Mouse (Mus musculus): ENCODE measurements at regions not wholly inside any gene's neighbourhood (a gene's known extent, or its start where the extent isn't known, plus 50 kb on each side); places are given as distances from the start of the nearest gene placed in this dataset.

DNA sequence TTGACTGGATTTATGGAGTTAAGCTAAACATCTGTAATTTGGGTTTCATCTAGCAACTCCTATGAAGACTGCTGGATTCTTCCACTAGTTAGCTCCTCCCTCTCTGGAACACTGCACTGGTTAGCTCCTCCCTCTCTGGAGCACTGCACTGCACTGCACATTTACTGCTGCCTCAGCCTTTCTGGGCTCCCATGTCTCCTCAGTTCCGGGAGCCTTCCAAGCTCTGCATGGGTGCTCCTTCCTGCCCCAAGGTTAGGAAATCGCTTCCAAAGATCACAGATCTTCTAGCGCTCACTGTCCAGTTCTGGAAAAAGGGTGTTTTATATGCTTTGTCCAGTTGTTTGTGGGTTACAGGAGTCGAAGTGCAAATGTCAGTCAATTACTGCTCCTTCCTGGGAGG, 359.1 kb downstream of the Pik3r1 start:
- no peaks in the 10 kb centered on the region for H3K9me3 ChIP-seq (replicated peaks)
- 88% methylated on average over 4 of the region's 4 CpGs for WGBS
- H3K27me3 ChIP-seq (replicated peaks): no peaks in the 10 kb centered on the region
- no peak overlapping the region for H3K4me3 ChIP-seq (replicated peaks)
- no peak overlapping the region for H3K4me2 ChIP-seq
- no peaks in the 10 kb centered on the region for H3K36me3 ChIP-seq
- no peaks in the 10 kb centered on the region for H3K4me1 ChIP-seq
- no peak overlapping the region for H3K9ac ChIP-seq (replicated peaks)
- no peak overlapping the region for H3K27ac ChIP-seq (replicated peaks)
- no peak for ATAC-seq (ENCODE audit: low FRiP score)

DNA sequence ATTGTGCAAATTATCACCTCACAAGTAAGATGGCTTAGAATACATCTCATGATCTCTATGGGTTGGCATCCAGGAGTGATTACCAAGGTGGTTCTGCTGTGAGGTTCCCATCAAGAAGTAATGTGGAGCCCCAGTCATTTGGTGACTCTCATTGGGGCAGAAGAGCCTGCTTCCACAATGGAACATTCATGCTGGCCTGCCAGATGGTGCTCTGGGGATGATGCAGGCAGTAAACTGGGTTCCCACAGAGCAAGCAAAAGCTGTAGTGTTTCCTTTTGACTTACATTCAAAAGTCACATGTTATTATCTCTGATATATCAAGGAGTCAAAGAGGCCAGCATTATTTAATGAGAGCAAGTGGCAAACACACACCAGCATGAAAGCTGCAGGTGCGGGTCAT, 360.4 kb downstream of the Pik3r1 start:
- H3K36me3 ChIP-seq: no peaks in the 10 kb centered on the region
- no peak overlapping the region for H3K4me3 ChIP-seq (replicated peaks)
- H3K9me3 ChIP-seq (replicated peaks): no peaks in the 10 kb centered on the region
- no peaks in the 10 kb centered on the region for H3K27me3 ChIP-seq (replicated peaks)
- WGBS: 89% methylated on average over 1 of the region's 1 CpGs
- ATAC-seq (ENCODE audit: low FRiP score): no peak
- H3K4me2 ChIP-seq: no peak overlapping the region
- no peak overlapping the region for H3K27ac ChIP-seq (replicated peaks)
- H3K4me1 ChIP-seq: no peaks in the 10 kb centered on the region
- H3K9ac ChIP-seq (replicated peaks): no peak overlapping the region

DNA sequence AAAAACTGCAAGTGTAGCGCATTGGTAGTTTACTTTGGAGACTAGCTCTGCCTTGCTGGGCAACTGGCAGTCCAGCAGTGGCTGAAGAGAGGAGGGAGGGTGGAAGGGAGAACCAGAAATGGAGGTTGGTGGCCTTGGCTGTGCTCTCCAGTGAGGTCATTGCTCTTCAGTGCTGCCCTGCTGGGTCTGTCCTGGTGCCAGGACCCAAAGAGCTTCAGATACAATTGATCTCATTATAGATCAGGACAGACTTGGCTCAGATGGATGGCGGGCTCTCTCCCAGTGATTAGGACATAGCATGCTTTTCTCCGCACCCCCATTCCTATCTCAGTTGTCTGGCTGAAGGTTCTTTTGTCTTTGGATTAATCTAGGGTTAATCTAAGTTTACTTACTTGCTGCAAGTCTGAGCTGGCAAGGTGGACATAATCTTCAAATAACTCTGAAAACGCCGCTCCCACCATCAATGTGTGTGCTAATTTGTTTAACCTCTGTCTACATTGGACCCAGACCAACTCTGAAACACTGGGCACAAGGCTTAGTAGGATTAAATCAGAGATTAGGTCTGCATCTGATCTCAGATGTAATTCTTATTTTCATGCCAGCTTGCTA, 394.3 kb downstream of the Pik3r1 start:
- Histone ChIP-seq H3K9me3 (replicated peaks) (no peaks in the 10 kb centered on the region), H3K4me2 (no peak overlapping the region), H3K27ac (replicated peaks) (no peak overlapping the region), H3K4me3 (replicated peaks) (no peak overlapping the region), H3K9ac (replicated peaks) (no peak overlapping the region), H3K27me3 (replicated peaks) (no peaks in the 10 kb centered on the region), H3K4me1 (no peaks in the 10 kb centered on the region), H3K36me3 (no peaks in the 10 kb centered on the region)
- ATAC-seq (ENCODE audit: low FRiP score): no peak
- 96% methylated on average over 5 of the region's 5 CpGs for WGBS

DNA sequence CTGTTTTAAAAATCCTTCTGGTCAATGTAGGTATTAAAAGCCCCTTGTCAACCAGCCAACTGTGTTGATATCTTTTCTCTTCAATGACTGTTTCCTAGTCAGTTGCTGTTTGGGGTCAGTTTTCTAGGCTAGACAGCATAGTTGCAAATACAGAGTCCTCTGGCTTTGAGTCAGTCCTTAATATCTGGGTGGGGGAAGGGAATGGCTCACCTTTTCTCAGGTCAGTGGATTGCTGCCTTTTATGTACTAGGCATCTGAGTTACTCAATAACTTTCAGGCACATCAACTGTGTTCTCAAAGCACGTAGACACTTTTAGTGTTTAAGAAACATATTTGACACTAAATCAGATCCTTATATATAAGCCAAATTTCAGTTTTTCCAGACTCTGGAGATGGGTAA, 396.1 kb downstream of the Pik3r1 start:
- WGBS: 91% methylated on average over 1 of the region's 1 CpGs
- no peaks in the 10 kb centered on the region for H3K36me3 ChIP-seq
- H3K27ac ChIP-seq (replicated peaks): no peak overlapping the region
- no peaks in the 10 kb centered on the region for H3K27me3 ChIP-seq (replicated peaks)
- no peak overlapping the region for H3K4me3 ChIP-seq (replicated peaks)
- H3K9me3 ChIP-seq (replicated peaks): no peaks in the 10 kb centered on the region
- no peak overlapping the region for H3K9ac ChIP-seq (replicated peaks)
- no peak overlapping the region for H3K4me2 ChIP-seq
- no peaks in the 10 kb centered on the region for H3K4me1 ChIP-seq
- no peak for ATAC-seq (ENCODE audit: low FRiP score)

DNA sequence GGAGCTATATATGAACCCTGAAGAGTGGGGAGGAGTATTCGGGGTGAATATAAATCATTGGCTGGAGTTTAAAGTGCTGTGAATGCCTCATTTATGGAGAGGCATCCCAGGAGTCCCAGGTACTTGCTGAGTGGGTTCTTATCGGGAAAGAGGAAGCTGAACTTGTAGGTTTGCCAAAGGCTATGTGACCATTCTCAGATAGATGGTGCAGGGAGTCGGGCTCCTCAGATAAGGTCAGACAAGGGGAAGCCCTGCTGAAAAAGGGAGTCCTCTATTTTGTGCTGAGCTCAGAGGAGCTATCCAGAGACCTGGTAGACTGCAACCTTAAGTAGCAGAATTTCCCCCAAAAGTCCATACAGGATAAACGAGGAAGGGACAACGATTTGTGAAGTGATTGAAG, 399.8 kb downstream of the Pik3r1 start:
- H3K9ac ChIP-seq (replicated peaks): no peak overlapping the region
- H3K36me3 ChIP-seq: no peaks in the 10 kb centered on the region
- ATAC-seq (ENCODE audit: low FRiP score): no peak
- H3K4me1 ChIP-seq: no peaks in the 10 kb centered on the region
- WGBS: 81% methylated on average over 5 of the region's 5 CpGs
- no peak overlapping the region for H3K4me2 ChIP-seq
- H3K27me3 ChIP-seq (replicated peaks): no peaks in the 10 kb centered on the region
- no peak overlapping the region for H3K4me3 ChIP-seq (replicated peaks)
- H3K27ac ChIP-seq (replicated peaks): no peak overlapping the region
- no peaks in the 10 kb centered on the region for H3K9me3 ChIP-seq (replicated peaks)

DNA sequence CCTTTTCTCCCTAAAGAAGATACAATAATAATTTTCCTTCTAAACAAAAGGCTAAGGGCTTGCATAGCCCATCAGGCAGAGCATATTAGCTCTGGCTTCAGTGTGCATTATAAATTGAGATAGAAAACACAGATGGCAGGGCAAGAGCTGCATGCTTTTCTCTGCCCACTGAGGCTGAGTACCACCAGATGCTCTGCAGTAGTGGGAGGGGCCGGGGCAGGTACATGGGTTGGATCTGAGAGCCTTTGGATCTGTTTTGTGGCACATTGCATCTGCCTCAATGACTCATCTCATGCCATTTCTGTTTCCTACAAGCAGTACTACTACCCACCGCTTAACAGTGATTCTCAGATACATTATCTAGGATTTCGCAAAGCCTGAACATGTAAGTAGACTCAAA, 412.7 kb downstream of the Pik3r1 start:
- Histone ChIP-seq H3K9ac (replicated peaks) (no peak overlapping the region), H3K9me3 (replicated peaks) (no peaks in the 10 kb centered on the region), H3K4me2 (no peak overlapping the region), H3K27ac (replicated peaks) (no peak overlapping the region), H3K4me3 (replicated peaks) (no peak overlapping the region), H3K27me3 (replicated peaks) (no peaks in the 10 kb centered on the region), H3K4me1 (no peaks in the 10 kb centered on the region), H3K36me3 (no peaks in the 10 kb centered on the region)
- no peak for ATAC-seq (ENCODE audit: low FRiP score)
- WGBS: 89% methylated on average over 3 of the region's 3 CpGs

DNA sequence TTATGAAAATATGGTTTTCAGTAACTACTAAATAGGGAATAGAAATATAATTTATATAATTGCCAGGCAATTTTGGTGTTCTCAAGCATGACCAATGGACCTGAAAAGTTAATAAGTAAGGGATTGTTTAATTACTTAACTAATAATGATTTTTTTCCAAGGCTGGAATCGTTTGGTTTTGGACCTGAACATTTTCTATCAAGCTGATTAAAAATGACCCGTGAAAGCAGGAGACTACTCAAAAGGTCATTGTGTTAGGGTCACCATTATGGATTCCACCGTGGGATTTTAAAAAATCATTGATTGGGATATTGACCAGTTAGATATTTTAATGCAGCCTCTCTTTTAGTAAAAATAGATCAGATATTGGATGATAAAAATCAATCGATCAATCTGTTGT, 416.9 kb downstream of the Pik3r1 start:
- no peaks in the 10 kb centered on the region for H3K4me1 ChIP-seq
- H3K27me3 ChIP-seq (replicated peaks): no peaks in the 10 kb centered on the region
- no peaks in the 10 kb centered on the region for H3K9me3 ChIP-seq (replicated peaks)
- no peak overlapping the region for H3K4me3 ChIP-seq (replicated peaks)
- no peak overlapping the region for H3K27ac ChIP-seq (replicated peaks)
- no peaks in the 10 kb centered on the region for H3K36me3 ChIP-seq
- H3K4me2 ChIP-seq: no peak overlapping the region
- H3K9ac ChIP-seq (replicated peaks): no peak overlapping the region
- no peak for ATAC-seq (ENCODE audit: low FRiP score)
- 86% methylated on average over 4 of the region's 4 CpGs for WGBS

DNA sequence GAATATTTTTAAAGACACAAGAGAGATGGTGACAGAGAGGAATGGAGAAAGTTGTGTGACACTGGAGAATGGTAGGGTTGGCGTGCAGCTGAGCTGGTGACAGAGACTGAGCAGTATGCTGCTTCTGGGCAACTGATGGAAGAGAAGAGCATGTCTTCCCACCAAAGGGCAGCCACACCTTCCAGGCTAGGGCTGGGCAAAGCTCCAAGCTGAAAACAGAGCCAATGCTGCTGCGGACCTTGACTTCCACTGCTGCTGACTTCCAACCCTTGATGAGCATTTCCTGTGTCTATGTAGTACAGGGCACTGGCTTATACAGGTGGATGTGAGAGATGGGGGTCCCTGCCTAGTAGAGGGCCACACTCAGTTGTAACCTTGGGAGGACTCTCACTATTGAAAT, 418.7 kb downstream of the Pik3r1 start:
- Histone ChIP-seq H3K27me3 (replicated peaks) (no peaks in the 10 kb centered on the region), H3K27ac (replicated peaks) (no peak overlapping the region), H3K4me3 (replicated peaks) (no peak overlapping the region), H3K9ac (replicated peaks) (no peak overlapping the region), H3K4me2 (no peak overlapping the region), H3K9me3 (replicated peaks) (no peaks in the 10 kb centered on the region), H3K4me1 (no peaks in the 10 kb centered on the region), H3K36me3 (no peaks in the 10 kb centered on the region)
- WGBS: 87% methylated on average over 2 of the region's 2 CpGs
- ATAC-seq (ENCODE audit: low FRiP score): no peak

DNA sequence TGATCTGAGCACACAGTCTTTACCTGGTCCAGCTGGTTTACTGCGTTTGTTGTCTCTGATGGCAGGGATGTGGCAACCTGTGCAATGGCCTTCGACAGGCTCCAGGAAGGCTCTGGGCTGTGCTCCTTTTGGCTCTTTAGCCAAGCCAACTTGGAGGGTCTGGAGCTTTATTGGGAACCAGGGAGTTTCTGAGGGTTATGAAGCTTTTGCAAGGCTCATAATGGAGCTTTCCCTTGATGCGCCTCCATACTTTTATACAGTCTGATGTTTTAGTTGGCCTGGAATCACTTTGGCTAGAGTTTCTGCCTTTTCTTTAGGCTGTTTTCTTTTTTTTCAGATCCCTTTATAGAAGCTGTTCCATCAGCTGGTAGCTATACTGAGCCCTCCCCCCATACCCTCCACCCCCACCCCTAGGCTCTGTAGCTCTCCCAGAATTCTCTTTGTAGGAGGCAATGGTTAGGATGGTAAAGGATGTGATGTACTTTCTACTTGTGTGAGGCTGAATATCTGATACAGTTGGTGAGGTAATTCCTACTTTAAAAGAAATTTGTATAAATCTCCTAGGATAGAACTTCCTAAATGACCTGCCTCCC, 429.6 kb downstream of the Pik3r1 start:
- Histone ChIP-seq H3K4me2 (no peak overlapping the region), H3K9me3 (replicated peaks) (no peaks in the 10 kb centered on the region), H3K4me1 (no peaks in the 10 kb centered on the region), H3K9ac (replicated peaks) (no peak overlapping the region), H3K27ac (replicated peaks) (no peak overlapping the region), H3K27me3 (replicated peaks) (no peaks in the 10 kb centered on the region), H3K36me3 (no peaks in the 10 kb centered on the region), H3K4me3 (replicated peaks) (no peak overlapping the region)
- 89% methylated on average over 3 of the region's 3 CpGs for WGBS
- ATAC-seq (ENCODE audit: low FRiP score): no peak

DNA sequence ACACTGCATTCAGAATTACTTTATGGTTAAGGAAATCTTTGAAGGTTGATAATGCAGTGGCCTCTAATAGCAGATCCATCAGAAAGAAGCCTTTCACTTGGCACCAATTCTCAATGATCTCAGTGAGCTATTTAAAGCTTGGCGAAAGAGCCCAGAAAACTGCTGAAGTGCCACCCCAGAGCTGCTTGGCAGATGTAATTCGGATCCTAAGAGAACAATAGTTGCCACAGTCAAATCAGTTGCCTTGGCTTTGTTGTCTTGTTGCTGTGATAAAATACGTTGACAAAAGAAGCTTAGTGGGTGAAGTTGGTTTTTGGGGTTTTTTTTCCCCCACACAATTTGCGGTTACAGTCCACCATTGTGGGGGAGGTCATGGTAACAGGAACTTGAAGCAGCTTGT, 449.4 kb downstream of the Pik3r1 start:
- WGBS: 40% methylated on average over 4 of the region's 4 CpGs
- Histone ChIP-seq H3K4me1 (no peaks in the 10 kb centered on the region), H3K27ac (replicated peaks) (no peak overlapping the region), H3K9me3 (replicated peaks) (no peaks in the 10 kb centered on the region), H3K4me3 (replicated peaks) (no peak overlapping the region), H3K9ac (replicated peaks) (no peak overlapping the region), H3K27me3 (replicated peaks) (no peaks in the 10 kb centered on the region), H3K4me2 (no peak overlapping the region), H3K36me3 (no peaks in the 10 kb centered on the region)
- ATAC-seq (ENCODE audit: low FRiP score): no peak

DNA sequence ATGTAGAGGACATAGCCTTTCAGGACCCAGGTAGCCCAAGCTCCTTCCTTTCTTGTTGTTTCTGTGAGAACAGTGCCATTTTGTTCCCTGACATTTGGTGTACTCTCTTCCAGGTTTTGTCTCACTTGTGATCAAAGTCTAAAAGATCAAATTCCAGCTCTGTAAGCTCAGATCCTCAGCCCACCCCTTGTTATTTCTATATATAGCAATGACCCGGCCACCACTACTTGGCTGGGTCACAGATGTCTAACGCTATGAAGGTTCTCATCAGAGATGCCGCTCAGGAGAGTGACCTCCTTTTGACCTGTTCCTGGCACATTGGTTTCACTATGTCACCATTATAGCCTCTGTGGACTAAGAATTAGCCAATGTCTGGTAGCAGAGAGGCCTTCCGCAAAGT, 451.7 kb downstream of the Pik3r1 start:
- Histone ChIP-seq H3K9me3 (replicated peaks) (no peaks in the 10 kb centered on the region), H3K4me3 (replicated peaks) (no peak overlapping the region), H3K27me3 (replicated peaks) (no peaks in the 10 kb centered on the region), H3K4me2 (no peak overlapping the region), H3K36me3 (no peaks in the 10 kb centered on the region), H3K9ac (replicated peaks) (no peak overlapping the region), H3K4me1 (no peaks in the 10 kb centered on the region), H3K27ac (replicated peaks) (no peak overlapping the region)
- ATAC-seq (ENCODE audit: low FRiP score): no peak
- WGBS: 85% methylated on average over 4 of the region's 4 CpGs

DNA sequence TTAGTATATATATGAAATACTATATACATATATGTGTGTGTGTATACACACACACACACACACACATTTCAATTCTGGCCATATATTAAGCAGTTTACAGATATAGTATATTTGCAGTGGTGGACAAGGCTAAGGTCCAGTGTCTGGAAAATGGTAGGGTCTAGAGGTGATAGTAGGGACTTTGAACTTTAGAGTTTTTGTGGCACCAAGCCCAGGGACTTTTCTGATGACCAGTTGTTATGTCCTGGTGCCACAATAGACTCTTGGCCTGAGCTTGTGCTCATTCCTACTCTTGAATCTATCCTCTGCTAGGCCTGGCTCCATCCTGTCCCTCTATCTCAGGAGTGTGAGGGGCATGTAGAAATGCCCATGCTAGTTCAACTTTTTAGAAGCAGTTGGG, 454.0 kb downstream of the Pik3r1 start:
- H3K36me3 ChIP-seq: no peaks in the 10 kb centered on the region
- no peak overlapping the region for H3K27ac ChIP-seq (replicated peaks)
- ATAC-seq (ENCODE audit: low FRiP score): no peak
- no peaks in the 10 kb centered on the region for H3K4me1 ChIP-seq
- no peak overlapping the region for H3K9ac ChIP-seq (replicated peaks)
- no peak overlapping the region for H3K4me3 ChIP-seq (replicated peaks)
- H3K9me3 ChIP-seq (replicated peaks): no peaks in the 10 kb centered on the region
- no peak overlapping the region for H3K4me2 ChIP-seq
- no peaks in the 10 kb centered on the region for H3K27me3 ChIP-seq (replicated peaks)

Measured in neural tube, embryonic 15.5 days (tissue).